Mouse (Mus musculus): ENCODE data around the gene Btbd17.

GRCm38 (mm10) chr11:114821325-114821724, 25.6 kb upstream of the Btbd17 start:
- TF ChIP-seq CTCF (IDR thresholded peaks at IDR 0.05; ENCODE audit: insufficient read depth, low read length) (no peak), POLR2A (IDR thresholded peaks at IDR 0.05; ENCODE audit: borderline replicate concordance, extremely low read depth, low read depth, low read length) (no peak)

Measured in lung, adult 2 months (tissue).